Mouse (Mus musculus) embryo, embryonic 10 days (tissue): Measurements from ENCODE around the gene Fer.
A peak's percentile ranks its signal among the peaks of the same experiment; 100 is the strongest.

ENCODE experiments used
- DNase-seq: peaks from one replicate; pipeline ENCODE4 v3.0.0-alpha.2; 2015; ENCODE audit warnings: low spot score

Fer gene

GRCm38 (mm10) chr17:64140063-64140850, 277.4 kb downstream of the Fer start:
- DNase-seq = no peak

DNA sequence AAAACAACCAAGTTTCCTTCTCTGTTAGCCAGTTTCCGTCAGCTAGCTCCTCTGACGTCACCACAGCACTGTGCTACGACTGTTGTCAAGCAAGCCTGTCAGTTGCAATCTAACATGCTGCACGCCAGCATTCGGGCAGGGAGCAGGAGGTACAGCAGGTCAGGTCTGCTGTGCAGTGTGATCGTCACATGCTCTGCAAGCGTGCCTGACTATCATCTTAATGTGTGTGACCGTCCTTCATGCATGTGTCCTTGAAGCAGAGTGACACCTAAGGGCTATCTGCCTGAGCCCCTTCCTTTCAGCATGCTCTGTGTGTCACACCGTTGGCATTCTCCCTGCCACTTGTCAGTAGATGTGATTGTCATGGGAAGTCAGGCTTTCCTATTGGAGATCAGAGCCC, 279.0 kb downstream of the Fer start:
- DNase-seq = peak; percentile 3

- no peak for DNase-seq
These were observed 283.5 kb downstream of the Fer start for GRCm38 (mm10) chr17:64146409-64146808.

DNA sequence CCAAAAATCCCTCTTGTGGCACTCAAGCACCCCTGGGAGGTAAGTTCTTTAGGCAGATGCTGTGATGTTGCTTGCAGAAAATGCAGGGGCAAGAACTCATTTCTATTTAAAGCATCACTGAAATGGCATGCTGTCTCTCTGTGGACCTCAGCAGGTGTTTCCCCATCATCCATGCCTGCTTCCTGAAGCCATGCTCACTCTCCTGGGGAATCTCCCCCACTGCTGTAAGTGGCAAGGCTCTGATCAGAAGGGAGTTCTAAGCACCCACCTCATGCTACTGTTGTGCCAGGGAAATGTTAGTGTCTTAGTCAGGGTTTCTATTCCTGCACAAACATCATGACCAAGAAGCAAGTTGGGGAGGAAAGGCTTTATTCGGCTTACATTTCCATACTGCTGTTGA, 287.9 kb downstream of the Fer start:
- DNase-seq = no peak

DNA sequence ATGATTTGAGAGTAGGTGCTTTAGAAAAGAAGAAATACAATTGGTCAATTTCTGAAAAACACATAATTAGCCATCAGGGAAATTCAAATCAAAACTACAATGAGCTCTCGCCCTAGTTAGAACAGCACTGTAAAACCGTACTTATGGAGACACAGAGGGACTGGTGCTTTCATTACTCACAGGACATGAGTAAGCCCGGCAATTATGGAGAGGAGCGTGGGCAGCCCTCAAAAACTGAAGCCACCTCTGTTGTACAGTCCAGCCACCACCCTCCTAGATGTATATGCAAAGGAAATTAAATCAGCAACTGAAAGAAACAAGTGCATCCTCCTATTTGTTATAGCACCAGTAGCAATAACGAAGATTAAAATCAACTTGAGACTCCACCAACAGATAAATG, 304.9 kb downstream of the Fer start:
- no peak for DNase-seq

GRCm38 (mm10) chr17:64170019-64170418, 307.2 kb downstream of the Fer start:
- DNase-seq = no peak

DNA sequence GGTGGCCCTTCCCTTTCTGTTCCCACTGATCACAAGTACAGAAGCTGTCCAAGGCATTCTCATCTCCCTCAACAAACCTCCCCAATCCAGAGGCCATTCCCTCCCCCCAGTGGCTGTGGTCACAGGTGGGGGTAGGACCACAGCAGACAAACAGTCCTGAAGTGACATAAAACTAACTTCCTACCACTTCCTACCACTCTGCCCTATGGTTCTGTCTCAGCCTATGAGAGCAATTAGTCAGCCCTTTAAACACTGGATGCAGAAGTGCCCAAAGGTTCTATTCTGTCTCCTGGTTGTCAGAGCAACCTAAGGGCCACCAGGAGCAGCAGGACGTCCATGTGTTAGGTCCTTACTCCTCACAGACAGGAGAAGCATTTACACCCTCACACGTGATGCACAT, 309.6 kb downstream of the Fer start:
- no peak for DNase-seq

- no peak for DNase-seq
These were observed 317.7 kb downstream of the Fer start for GRCm38 (mm10) chr17:64180546-64180945.

- DNase-seq = no peak
These were observed 318.4 kb downstream of the Fer start for GRCm38 (mm10) chr17:64181291-64181690.

GRCm38 (mm10) chr17:64182599-64182998, 319.7 kb downstream of the Fer start:
- no peak for DNase-seq

GRCm38 (mm10) chr17:64183196-64183595, 320.3 kb downstream of the Fer start:
- no peak for DNase-seq
